Mouse (Mus musculus) kidney, adult 2 months (tissue): ENCODE measurements around the gene Tln1. TPM values are rescaled to one million over a fixed set of nuclear protein-coding genes. Genes with fewer than 3 reads are reported as not detected.

Experiments used
- DNase-seq: peaks from one replicate; pipeline ENCODE4 v3.0.0; 2021
- H3K27ac ChIP-seq: fragments of 200-500 bp; 2 replicates; pipeline ENCODE4 v1.5.1; 2012; ENCODE audit warnings: low read depth, low read length, control low read depth, inconsistent platforms; ENCODE audit not compliant: insufficient read depth
- H3K27me3 ChIP-seq: fragments of 200-500 bp; replicated peaks from 2 replicates; pipeline ENCODE4 v1.6.1; 2012; ENCODE audit warnings: mild to moderate bottlenecking, moderate library complexity, low read length, inconsistent platforms; ENCODE audit not compliant: control insufficient read depth, insufficient read depth
- H3K36me3 ChIP-seq: fragments of 200-500 bp; 2 replicates; pipeline ENCODE4 v1.6.1; 2012; ENCODE audit warnings: mild to moderate bottlenecking, moderate library complexity, low read length, inconsistent platforms; ENCODE audit not compliant: control insufficient read depth, insufficient read depth
- H3K4me1 ChIP-seq: fragments of 200-500 bp; 2 replicates; pipeline ENCODE4 v1.6.1; 2011; ENCODE audit warnings: low read length; ENCODE audit not compliant: control insufficient read depth, insufficient read depth
- H3K4me3 ChIP-seq: fragments of 200-500 bp; 2 replicates; pipeline ENCODE4 v1.5.1; 2011; ENCODE audit warnings: mild to moderate bottlenecking, low read depth, low read length, control low read depth; ENCODE audit not compliant: insufficient read depth
- CTCF ChIP-seq: fragments of 200-500 bp; conservative IDR thresholded peaks from 2 replicates; pipeline ENCODE4 v1.5.1; 2011; ENCODE audit warnings: low read depth, mild to moderate bottlenecking, control low read depth, low read length, moderate library complexity, mixed read lengths; ENCODE audit not compliant: insufficient read depth, insufficient read length
- POLR2A ChIP-seq: fragments of 200-500 bp; IDR thresholded peaks from one replicate; pipeline ENCODE4 v1.6.1; 2011; ENCODE audit warnings: low read depth, low read length, control low read depth
- WGBS: fragments of 180-500 bp; shearing (Covaris S2); methylation state at CpG from one replicate; pipeline ENCODE4 v1.1.7; 2018; 5-methylcytosine and 5-hydroxymethylcytosine counted together
- polyA plus RNA-seq: library from polyadenylated mRNA; depleted of rRNA; stranded (reverse); fragments of >200 nt; gene quantifications from 2 replicates; pipeline ENCODE4 v1.2.3, GENCODE M21; 2012

Tln1 gene
- polyA plus RNA-seq, 1 experiment = 92.1 TPM

DNA sequence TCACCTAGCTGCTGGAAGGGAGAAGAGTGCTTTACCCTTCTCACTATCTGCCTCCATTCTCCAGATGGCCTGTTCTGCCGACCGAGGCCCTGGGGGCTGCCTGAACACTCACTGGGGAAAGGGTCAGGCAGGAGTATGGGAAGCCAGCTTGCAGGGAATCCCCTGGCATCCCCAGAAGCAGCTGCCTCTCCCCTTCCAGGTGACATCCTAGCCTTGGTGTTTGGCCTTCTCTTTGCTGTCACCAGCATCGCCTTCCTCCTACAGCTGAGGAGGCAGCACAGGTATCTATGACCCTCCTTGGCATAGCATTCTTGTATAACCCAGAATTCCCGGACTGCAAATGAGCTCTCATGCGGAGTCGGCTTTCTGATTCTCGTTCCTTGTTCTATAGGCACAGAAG lies 49.8 kb downstream of the Tln1 start:
- H3K27ac ChIP-seq = no peak overlapping the region
- H3K4me3 ChIP-seq = no peak overlapping the region
- TF ChIP-seq CTCF (no peak), POLR2A (no peak)
- no peaks in the 10 kb centered on the region for H3K27me3 ChIP-seq
- H3K36me3 ChIP-seq = no peaks in the 10 kb centered on the region
- no peak for DNase-seq
- H3K4me1 ChIP-seq = peaks cover 8% of the 10 kb centered on the region
- WGBS = 77% methylated on average over 7 of the region's 7 CpGs

DNA sequence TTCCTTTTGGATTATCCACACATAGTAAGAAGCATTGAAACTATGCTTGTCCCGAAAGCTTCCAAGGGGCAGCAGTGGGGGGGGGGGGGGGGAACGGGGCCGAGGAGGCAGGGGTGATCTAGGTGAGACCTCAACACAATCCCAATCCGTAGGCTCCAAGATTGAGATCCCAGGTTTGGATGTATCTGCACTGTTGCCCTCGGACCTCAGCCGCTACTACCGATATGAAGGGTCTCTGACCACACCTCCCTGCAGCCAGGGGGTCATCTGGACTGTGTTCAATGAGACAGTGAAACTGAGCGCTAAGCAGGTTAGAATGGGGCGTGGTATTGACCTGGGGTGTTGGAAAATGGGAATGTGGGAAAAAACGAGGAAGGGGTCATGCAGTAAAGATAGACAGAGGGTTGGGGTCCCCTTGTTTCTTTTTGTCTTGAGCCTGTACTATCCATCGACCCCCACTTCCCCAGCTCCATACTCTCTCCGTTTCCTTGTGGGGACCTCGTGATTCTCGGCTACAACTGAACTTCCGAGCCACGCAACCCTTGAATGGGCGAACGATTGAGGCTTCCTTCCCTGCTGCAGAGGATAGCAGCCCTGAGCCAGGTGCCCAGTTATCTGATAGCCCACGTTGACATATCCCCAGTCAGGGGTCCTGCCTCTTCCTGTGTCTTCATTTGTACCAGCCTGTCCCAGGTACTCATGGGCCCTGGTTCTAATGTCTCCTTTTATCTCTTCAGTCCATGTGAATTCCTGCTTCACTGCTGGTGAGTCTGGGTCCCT lies 50.6 kb downstream of the Tln1 start:
- TF ChIP-seq POLR2A = no peak
- no peak for TF ChIP-seq CTCF
- WGBS = 81% methylated on average over 19 of the region's 19 CpGs
- H3K27ac ChIP-seq = no peak overlapping the region
- no peaks in the 10 kb centered on the region for H3K36me3 ChIP-seq
- H3K27me3 ChIP-seq = no peaks in the 10 kb centered on the region
- no peak overlapping the region for H3K4me3 ChIP-seq
- H3K4me1 ChIP-seq = peaks cover 9% of the 10 kb centered on the region
- no peak for DNase-seq

DNA sequence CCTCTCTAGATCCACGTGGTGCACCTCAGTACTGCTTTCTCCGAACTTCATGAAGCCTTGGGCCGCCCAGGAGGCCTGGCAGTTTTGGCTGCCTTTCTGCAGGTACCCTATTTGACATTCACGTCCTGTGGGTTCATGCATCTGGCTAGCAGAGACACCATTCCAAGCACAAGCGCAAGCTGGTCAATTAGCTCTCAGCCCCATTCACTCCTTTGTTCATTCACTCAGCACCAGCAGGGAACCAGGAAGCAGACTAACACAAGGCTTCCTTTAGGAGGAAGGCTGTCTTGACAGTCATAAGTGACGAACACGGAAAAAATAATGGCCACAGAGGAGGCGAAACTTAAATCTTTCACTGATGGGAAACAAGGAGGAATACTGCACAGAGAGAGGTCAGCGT lies 53.4 kb downstream of the Tln1 start:
- H3K4me3 ChIP-seq = peak overlapping the region; percentile 60; the same call in 1 of the 2 replicates
- H3K4me1 ChIP-seq = peaks cover 16% of the 10 kb centered on the region
- DNase-seq = no peak
- no peak overlapping the region for H3K27ac ChIP-seq
- H3K36me3 ChIP-seq = no peaks in the 10 kb centered on the region
- TF ChIP-seq CTCF (no peak), POLR2A (no peak)
- WGBS = 53% methylated on average over 9 of the region's 9 CpGs
- no peaks in the 10 kb centered on the region for H3K27me3 ChIP-seq

DNA sequence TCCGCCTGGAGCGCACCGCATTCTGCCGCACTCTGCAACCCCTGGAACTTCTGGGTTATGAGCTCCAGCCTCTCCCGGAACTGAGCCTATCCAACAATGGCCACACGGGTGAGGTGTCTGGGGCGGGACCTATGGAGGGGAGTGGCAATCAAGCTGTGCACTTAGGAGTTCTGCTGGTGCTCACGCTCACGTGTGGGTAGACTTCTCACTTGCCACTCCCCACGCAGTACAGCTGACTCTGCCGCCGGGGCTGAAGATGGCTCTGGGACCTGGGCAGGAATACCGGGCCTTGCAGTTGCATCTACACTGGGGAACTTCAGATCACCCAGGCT lies 53.9 kb downstream of the Tln1 start:
- H3K27ac ChIP-seq = no peak overlapping the region
- TF ChIP-seq POLR2A (no peak), CTCF (no peak)
- peak overlapping the region; percentile 60 for H3K4me3 ChIP-seq
- no peaks in the 10 kb centered on the region for H3K27me3 ChIP-seq
- peak; percentile 73 for DNase-seq
- peaks cover 18% of the 10 kb centered on the region for H3K4me1 ChIP-seq
- WGBS = 3% methylated on average over 13 of the region's 13 CpGs
- no peaks in the 10 kb centered on the region for H3K36me3 ChIP-seq

DNA sequence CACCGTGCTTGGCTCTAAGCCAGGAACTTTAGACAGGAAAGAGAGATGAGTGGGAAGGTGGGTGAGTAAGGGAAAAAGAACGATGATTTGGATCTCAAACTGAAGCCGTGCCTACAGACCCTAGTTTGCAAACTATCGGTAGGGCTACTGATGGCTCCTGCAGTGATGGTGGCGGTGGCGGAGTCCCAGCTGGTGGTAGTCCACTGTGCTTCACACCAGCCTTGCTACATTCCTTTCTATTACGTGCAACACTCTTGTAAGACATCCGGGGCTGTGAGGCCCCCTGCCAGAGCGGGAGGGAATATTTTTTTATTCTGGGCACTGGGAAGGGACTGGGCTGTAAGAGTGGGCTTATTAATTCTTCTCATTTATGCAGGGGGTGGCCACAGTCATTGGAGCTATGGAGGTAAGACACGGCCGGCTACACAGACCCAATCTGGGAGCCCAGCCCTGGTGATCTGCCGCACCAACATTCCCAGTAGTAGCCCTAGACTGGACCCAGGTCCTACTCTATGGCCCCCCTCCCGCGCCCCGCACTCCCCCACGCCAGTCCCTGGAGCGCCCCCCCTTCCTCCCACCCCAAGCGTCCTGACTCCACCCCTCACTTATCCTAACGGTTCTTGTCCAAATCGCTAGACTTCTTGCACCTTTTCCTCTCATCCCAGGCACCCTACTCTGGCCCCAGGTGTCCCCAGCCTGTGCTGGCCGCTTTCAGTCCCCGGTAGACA lies 54.4 kb downstream of the Tln1 start:
- Histone ChIP-seq H3K36me3 (no peaks in the 10 kb centered on the region), H3K4me1 (peaks cover 21% of the 10 kb centered on the region), H3K27me3 (no peaks in the 10 kb centered on the region), H3K27ac (no peak overlapping the region), H3K4me3 (peak overlapping the region; percentile 60)
- WGBS = 9% methylated on average over 22 of the region's 22 CpGs
- no peak for DNase-seq
- no peak for TF ChIP-seq POLR2A
- TF ChIP-seq CTCF = no peak

DNA sequence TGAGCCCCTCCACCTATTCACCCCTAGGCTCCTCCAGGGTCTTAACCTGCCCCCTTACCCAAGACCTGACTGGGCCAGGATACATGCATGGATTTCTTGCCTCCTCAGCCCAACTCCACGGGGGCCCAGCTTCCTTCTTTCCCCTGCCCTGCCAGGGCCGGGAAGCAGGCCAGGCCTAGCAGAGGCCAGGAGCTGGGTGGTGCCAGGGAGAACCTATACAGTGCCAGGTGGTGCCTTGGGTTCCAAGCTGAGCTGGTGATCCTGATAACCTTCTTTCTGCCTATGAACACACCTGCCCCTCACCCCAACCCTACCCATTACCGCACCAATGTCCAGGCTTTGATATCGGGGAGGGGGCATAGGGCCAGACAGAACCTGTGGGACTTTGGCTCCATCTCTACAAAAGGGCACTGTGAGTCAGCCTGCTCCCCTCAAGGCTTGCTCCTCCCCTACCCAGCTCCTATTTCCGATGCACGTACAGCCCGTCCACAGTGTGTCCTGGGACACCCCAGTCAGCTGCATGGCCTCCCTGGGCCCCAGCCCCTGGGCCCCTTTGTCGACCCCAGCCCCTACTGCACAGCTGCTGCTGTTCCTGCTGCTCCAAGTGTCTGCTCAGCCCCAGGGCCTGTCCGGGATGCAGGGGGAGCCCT lies 55.8 kb downstream of the Tln1 start, which contains the start of gene Car9:
Gene Car9, plus strand, starts transcription at position 431 of the 650 bp plus-strand sequence.
- Histone ChIP-seq H3K27ac (no peak within 1 kb of the TSS), H3K36me3 (no peaks in the 10 kb centered on the region), H3K27me3 (no peaks in the 10 kb centered on the region), H3K4me1 (peaks cover 21% of the 10 kb centered on the region), H3K4me3 (no peak within 1 kb of the TSS)
- TF ChIP-seq POLR2A (no peak), CTCF (no peak)
- DNase-seq = peak; percentile 40
- 60% methylated on average over 9 of the region's 9 CpGs for WGBS

DNA sequence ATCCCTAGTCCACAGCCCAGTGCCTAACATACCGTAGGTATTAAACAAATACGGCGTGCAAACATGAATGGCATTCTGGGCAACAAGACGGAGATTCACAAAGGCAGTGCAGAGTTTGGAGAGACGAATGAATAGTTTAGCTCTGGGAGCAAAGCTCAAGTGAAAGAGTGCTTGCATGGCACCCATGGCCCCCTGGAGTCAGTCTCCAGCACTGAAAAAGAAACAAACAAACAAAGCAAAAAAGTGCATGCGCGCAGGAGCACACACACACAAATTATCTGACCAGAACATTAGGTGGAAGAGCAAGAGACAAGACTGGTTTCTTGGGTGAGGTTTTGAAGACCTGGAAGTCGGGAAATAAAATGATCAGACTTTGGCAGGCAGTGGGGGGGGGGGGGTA lies 56.4 kb downstream of the Tln1 start:
- 66% methylated on average over 8 of the region's 8 CpGs for WGBS
- no peak overlapping the region for H3K4me3 ChIP-seq
- peaks cover 21% of the 10 kb centered on the region for H3K4me1 ChIP-seq
- no peaks in the 10 kb centered on the region for H3K27me3 ChIP-seq
- H3K27ac ChIP-seq = no peak overlapping the region
- TF ChIP-seq POLR2A = no peak
- DNase-seq = peak; percentile 40
- H3K36me3 ChIP-seq = no peaks in the 10 kb centered on the region
